Mouse (Mus musculus): ENCODE results near the gene Srp72. TPM values are rescaled to one million over a fixed set of nuclear protein-coding genes. Genes with fewer than 3 reads are reported as not detected.

The Srp72 gene
- total RNA-seq, 1 experiment, result 67.0 TPM

DNA sequence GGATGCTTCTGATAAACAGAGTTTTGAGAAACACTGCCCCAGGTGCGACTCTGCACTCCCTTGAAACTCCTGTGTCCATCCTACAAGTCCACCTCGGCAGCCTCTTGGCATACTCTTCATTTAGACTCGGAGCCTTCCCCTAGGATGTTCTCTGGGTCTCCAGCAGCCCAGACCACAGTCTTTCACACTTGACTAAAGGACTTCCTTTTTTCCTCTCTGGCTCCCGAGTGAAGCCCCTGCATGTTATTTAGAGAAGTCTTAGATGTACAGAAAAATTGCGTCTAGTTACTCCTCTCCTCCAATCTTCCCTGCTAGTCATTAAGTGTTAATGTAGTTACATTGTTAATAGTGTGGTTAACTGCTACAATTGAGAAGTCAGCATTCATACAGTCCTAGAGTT is 69.9 kb downstream of the Srp72 start:
- Histone ChIP-seq H3K9me3 (ENCODE audit: control insufficient read depth, insufficient read depth, low read depth, low read length) (no peaks in the 10 kb centered on the region), H3K27ac (ENCODE audit: insufficient read depth, low read depth, low read length, poor library complexity, severe bottlenecking) (no peak overlapping the region), H3K4me3 (ENCODE audit: insufficient read depth in 1 of 2, low read depth in 1 of 2, low read length in 2 of 2, poor library complexity in 1 of 2, severe bottlenecking in 1 of 2) (no peak overlapping the region), H3K4me1 (ENCODE audit: control insufficient read depth in 2 of 2, insufficient read depth in 2 of 2, low read length in 2 of 2, poor library complexity in 1 of 2) (peaks cover 0 to 2% of the 10 kb centered on the region in 2 experiments; a peak in 1 of 4 replicates), H3K36me3 (ENCODE audit: control insufficient read depth, insufficient read depth, low read length, poor library complexity, severe bottlenecking) (no peaks in the 10 kb centered on the region), H3K9ac (ENCODE audit: insufficient read depth, low read depth, low read length, poor library complexity, severe bottlenecking) (no peak overlapping the region)
- DNase-seq (ENCODE audit: low read depth, low spot score), result no peak
- in situ Hi-C loops (cut with MboI; ENCODE audit: low sequenced_read_pairs in 2 of 2, unreplicated experiment in 2 of 2), result no loop called here
- no peak for TF ChIP-seq ZC3H11A (IDR thresholded peaks at IDR 0.05; ENCODE audit: borderline replicate concordance, low read depth, low read length)
- TF ChIP-seq CHD2 (IDR thresholded peaks at IDR 0.05; ENCODE audit: low read depth, low read length), result no peak
- no peak for TF ChIP-seq ZNF384 (IDR thresholded peaks at IDR 0.05; ENCODE audit: low read depth, low read length)
- no peak for TF ChIP-seq HCFC1 (IDR thresholded peaks at IDR 0.05; ENCODE audit: borderline replicate concordance, insufficient read depth, low read length)
- no peak for TF ChIP-seq MAFK (IDR thresholded peaks at IDR 0.05; ENCODE audit: insufficient read depth, low read depth, low read length)

Other genes with a start within 250 kb of the Srp72 start
- 18.0 and 22.1 TPM in 2 replicates for gene Aasdh, start 69.2 kb upstream of the Srp72 start, total RNA-seq (2012; rRNA removed)
- 308 and 369 TPM in 2 replicates for gene Paics, start 23.4 kb upstream of the Srp72 start, total RNA-seq (2012; rRNA removed)
- gene Ppat, start 23.1 kb upstream of the Srp72 start, total RNA-seq (2012; rRNA removed), result 62.9 and 90.3 TPM in 2 replicates
- not detected in 2 replicates for gene Arl9, start 29.4 kb downstream of the Srp72 start, total RNA-seq (2012; rRNA removed)
- gene Thegl, start 41.3 kb downstream of the Srp72 start, total RNA-seq (2012; rRNA removed), result not detected in 2 replicates
- 3.9 and 4.9 TPM in 2 replicates for gene Hopx, start 140.4 kb downstream of the Srp72 start, total RNA-seq (2012; rRNA removed)
- gene Spink2, start 236.8 kb downstream of the Srp72 start, total RNA-seq (2012; rRNA removed), result 0.48 and 0.98 TPM in 2 replicates

Measured in ES-E14 (cell line).